Mouse (Mus musculus) lung, postnatal 25 days (tissue): ENCODE measurements around the gene Efna5.

Source experiments
- DNase-seq: peaks from one replicate; pipeline ENCODE4 v3.0.0; 2022; ENCODE audit warnings: low spot score

Efna5 gene

DNA sequence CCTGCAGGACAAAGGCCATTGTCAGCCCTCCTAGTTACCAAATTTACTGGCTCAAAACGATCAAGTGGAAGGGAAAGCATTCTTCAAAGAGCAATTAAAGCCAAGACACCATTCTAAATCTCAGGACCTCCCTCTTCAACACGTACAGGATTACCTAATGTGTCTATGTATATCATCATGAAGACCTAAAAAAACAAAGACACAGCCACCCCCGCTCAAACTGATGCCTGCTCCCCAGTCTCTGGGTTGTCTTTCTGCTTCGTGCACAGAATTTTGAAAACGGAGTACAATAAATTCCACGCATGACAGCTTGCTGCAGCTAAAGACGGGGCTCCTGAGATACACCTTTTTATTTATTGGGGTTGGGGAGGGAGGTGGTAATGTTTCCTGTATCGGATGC is 133.7 kb downstream of the Efna5 start:
- no peak for DNase-seq

DNA sequence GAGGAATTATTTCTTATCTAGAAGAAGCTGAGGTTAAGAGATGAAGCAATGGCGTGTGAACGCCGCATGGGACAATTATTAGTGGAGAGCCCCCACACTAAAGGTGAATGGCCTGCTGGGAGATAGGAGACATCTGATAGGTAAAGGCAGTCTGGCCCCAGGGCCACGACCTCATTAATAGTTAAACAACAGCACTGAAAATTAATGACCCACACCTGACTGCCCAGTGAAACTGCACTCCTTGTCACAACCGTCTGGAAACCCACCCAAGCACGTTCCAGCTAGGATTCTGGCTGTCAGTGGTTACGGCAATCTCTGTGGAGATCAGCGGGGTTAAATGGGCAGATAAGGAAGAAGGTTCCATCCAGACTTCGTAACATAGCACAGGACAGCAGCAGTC is 134.3 kb downstream of the Efna5 start:
- DNase-seq, result no peak

DNA sequence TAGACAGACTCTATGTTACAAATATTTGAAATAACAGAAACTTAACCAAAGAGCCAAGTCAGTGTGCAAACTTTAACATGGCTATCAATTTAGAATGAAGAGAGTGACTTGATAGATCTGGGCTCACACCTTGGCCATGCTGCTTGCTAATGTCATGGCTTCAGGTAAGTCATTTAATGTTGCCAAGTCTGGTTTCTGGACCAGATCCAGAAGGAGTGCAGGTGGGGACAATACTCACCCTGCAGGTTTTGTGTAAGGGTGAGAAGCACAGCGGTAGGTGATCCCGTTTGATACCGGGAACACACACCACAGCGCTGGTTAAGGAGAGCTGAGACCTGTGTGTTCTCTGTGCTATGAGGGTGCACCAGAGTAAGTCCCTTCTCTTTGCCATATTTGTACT is 135.8 kb downstream of the Efna5 start:
- DNase-seq, result peak; percentile 5

- no peak for DNase-seq
Measured at GRCm38 (mm10) chr17:62744239-62744638, 136.9 kb downstream of the Efna5 start.

DNA sequence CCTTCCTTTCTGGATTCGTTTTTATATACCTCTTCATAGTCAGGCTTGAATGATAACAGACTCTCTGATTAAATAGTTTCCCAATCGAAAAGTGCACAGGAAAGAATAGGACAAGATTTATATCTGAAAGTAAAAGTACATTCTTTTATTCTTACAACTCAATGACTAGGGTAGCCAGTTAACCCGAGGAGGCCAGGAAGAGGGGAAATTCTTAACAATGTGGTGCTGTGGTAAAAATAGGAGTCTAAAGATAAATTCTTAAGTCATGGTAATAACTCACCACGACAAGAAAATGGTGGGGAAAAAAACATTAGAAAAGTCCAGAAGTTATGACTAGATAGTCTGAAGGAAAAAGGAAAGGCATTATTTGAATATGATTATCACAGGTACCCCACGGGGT is 139.4 kb downstream of the Efna5 start:
- DNase-seq, result no peak

GRCm38 (mm10) chr17:62741020-62741419 is 140.1 kb downstream of the Efna5 start:
- DNase-seq, result no peak

- no peak for DNase-seq
Measured at GRCm38 (mm10) chr17:62739993-62740392, 141.1 kb downstream of the Efna5 start.

DNA sequence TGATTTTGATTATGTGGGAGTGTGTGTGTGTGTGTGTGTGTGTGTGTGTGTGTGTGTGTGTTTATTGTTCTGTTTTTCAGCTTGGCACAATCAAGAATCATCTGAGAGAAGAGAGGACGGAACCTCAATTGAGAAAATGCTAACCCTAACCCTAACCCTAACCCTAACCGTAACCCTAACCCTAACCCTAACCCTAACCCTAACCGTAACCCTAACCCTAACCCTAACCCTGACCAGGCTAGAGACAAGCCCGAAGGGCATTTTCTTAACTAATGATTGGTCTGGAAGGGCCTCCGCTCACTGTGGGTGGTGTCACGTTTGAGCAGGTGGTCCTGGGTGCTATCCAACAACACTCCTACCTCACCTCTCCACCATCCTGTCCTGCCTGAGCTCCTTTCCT is 143.7 kb downstream of the Efna5 start:
- DNase-seq, result no peak

GRCm38 (mm10) chr17:62735943-62736342 is 145.2 kb downstream of the Efna5 start:
- no peak for DNase-seq

DNA sequence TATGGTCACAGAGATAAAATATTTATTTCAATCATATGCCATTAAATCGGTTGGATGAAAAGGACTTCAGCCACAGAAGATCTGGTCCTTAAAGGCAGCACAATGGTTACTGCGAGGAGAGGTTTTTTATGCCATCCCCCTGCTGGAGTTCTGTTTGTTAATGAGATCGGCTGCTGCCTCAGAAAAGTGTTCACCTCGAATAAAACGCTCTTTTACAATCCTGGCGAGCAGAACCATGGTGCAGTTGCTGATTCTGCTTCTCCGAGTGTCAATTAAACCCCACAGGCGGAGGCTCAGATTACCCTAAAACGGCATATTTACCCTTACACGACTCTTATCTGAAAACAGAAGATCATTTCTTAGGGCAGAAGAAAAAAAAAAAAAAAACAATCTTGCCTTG is 146.2 kb downstream of the Efna5 start:
- DNase-seq, result no peak

DNA sequence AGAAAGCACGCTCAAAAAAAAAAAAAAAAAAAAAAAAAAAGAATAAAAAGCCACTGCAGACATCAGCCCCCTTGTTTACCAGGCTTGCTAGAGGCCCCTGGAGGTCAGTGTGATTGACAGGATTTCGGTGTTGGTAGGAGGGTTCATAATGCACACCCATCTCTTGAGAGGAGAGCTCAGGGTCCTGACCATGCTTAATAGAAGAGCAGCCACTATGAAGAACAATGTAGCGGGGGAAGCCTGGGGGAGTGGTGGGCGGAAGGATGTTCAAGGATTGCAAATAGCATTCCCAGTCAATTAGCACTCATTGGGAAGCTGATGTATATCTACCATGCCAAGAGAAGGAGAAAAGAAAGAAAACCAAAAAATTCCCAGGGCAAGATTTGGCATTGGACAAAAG is 147.1 kb downstream of the Efna5 start:
- no peak for DNase-seq

DNA sequence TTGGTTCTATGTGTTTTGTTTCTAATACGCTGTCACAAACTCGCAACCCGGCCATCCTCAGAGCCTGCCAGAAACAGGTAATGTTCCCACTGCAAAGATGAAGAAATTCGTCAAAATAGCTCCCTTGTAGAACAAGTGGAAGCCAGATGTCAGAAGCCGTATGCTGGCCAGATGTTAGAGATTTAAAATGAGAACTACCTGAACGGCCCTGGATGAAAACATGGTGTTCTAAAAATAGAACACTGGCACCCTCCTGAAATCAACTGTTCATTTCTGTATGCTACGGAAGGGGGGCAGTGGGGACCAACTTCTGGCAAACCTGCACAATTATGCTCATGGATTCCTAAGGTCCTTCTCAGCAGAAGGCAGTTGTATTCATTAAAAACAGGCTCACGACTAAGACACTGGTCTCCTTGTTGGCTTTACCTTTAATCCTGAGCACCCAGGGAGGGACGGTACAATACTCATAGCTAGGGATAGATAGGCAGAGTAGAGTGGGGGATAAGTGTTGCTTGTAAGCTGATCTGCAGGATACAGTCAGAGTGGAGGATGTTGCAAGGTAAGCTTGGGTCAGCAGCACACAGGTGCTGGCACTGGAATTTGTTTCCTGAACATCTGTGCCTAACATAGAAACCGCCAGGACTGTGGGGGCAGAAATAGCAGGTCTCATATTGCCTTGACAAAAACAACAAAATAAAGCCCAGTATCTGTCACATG is 151.2 kb downstream of the Efna5 start:
- DNase-seq, result no peak

DNA sequence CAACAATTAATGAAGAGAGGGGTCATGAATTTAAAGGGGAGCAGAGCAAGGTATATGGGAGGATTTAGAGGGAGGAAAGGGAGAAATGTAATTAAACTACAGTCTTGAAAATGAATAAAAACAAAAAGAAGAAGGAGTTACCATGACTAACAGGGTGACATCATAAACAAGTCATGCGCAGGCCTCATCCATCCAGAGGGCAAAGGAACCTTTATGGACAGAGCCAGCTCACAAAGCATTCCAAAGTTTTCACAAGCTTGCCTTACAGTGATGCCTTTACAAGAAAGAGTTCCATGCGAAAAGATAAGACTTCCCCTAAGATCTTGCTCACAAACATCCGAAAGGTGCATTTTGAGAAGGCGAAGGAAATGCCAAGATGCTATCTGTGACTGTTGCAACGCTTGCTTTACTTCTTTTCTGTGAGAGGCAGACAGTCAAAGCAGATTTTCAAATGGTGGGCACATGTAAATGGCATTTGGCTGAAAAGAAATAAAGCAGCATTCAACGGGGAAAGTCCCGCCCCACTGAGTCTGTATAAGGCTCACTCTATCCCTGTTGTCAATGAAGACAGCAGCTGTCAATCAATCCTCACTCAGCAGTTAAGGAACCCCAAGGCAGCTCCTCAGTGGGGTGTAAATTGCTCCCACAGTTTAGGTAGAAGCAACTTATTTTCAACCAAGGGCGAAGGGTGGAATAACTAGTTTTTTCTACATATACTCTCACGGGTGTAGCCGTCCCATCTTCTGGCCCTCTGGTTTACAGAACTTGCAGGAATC is 152.8 kb downstream of the Efna5 start:
- no peak for DNase-seq

GRCm38 (mm10) chr17:62726102-62726501 is 155.0 kb downstream of the Efna5 start:
- no peak for DNase-seq

GRCm38 (mm10) chr17:62722962-62723361 is 158.2 kb downstream of the Efna5 start:
- DNase-seq, result no peak

DNA sequence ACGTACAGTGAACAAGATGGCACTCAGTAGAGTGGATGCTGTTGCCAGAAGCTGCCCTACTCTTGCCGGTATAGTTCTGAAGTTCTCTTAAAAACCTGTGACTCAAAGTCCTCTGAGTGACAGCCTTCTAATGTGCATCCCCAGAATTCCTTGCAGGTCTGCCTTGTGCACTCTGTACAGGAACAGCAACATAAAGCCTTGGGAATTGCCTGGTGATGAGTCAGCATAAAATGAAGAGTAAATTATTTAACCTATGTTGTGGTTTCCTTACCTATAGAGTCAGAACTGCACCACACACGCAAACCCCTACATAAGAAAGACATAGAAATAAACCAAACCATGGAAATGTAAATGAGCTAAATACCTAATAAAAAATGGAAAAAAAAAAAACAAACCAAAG is 159.5 kb downstream of the Efna5 start:
- no peak for DNase-seq

DNA sequence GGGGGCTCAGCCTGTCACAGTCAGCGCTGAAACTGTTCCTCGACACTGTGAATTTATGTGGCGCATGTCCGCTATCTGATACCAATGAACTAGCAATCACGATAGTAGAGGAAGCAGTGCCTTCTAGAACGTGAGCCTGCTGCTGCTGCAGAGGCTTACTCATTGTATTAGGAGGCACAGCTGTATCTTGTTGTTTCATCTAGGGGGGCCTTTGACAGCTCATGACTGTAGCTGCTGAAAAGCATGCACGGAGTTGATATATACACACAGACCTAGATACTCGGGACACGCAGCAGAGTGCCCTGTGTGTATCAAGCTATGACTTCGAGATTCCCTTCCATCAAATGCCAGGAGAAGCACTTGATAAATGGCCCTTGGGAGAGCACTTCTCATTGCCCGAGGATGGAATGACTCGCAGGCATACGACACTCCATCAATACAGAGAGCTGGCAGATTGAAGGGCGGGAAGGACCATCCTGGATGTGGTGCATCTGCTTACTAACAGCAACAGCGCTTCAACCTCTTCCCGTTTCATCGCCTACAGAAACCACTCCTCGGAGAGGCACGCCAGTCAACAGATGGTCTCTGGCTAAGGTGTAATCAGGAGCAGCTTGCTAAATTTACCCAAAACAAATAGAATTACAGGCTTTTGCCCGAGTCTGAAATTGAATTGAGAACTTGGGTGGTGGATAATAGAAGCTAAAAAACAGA is 160.2 kb downstream of the Efna5 start:
- no peak for DNase-seq

GRCm38 (mm10) chr17:62717426-62718131 is 163.5 kb downstream of the Efna5 start:
- no peak for DNase-seq

GRCm38 (mm10) chr17:62713455-62713854 is 167.7 kb downstream of the Efna5 start:
- DNase-seq, result peak; percentile 14

DNA sequence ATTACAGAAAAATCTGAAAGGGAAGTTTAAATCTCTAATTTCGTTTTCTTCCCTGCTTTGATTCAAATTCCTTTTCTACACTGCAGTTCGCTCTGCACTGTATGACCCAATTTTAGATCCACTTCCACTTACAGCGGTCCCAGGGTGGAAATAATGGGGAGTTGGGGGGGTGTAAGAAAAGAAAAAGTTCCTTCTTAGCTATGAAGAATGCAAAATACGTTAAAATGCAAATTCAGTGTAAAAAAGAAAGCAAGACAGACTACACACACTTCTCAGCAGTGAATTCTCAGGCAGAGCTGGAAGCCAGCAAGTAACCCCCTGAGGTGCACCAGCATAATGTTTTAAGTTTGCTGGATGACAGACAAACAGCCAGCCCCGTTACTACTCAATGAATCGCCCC is 174.7 kb downstream of the Efna5 start:
- DNase-seq, result no peak

DNA sequence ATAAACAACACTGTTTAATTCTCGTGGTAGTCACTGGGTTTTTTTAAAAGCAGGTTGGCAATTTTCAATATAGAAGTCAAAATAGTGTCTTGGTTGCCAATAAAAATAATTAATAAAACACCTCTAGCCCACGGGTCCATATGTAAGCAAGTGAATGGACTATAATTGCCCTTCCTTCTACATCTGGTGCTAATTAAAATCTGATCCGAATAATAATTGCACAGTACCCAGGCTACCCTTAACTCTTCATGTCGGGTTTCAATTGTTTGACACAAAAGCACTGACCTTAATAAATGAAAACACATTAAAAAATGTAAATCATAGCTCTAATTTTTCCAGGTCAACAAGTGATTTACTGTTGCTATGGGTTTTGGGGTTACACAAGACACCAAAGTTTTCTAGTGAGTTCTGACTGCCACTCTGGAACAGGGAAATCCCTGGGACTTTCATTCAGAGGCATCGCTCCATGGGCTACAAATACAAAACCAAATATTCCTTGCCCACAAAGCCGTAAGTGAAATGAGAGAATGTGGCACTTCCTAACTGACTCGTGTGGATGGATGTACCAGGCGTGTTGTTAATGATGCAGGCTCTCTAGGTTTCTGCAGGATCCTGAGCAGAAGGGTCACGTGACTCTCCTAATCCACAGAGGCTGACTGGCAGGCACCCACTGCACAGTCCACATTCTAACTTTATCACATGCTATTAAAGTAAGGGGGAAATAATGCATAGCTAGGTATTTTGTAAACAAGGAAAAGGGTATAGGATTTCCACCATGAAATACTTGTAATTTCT is 178.9 kb downstream of the Efna5 start:
- no peak for DNase-seq
